Mouse (Mus musculus) kidney, adult 2 months (tissue): Measurements from ENCODE around the gene Prpf38b.

Experiments
- CTCF ChIP-seq: fragments of 200-500 bp; conservative IDR thresholded peaks from 2 replicates; pipeline ENCODE4 v1.5.1; 2011; ENCODE audit warnings: low read depth, mild to moderate bottlenecking, control low read depth, low read length, moderate library complexity, mixed read lengths; ENCODE audit not compliant: insufficient read depth, insufficient read length
- POLR2A ChIP-seq: fragments of 200-500 bp; IDR thresholded peaks from one replicate; pipeline ENCODE4 v1.6.1; 2011; ENCODE audit warnings: low read depth, low read length, control low read depth

DNA sequence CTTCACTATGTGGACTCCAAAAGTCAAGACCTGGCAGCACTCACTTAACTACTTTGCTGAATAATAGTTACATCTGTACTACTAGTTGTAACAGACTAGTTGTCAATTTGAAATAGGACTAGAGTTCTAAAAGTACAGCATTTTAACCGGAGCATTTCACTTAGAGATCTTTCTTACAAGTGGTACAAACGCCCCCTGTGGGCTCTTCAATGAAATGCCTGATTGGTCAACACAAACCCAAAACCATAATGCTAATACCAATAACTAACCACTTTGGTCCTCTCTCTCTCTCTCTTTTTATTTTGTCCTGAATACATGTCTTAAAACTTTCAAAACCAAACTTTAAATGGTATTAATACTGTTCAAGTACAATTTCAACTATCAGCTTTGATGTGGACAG is 9.5 kb downstream of the Prpf38b start:
- no peak for TF ChIP-seq CTCF
- no peak for TF ChIP-seq POLR2A
